Mouse (Mus musculus) liver, postnatal 0 days (tissue): ENCODE data around the gene Evi5l.

Experiments used
- CTCF ChIP-seq: sonication (generic); IDR thresholded peaks from 2 replicates; pipeline ENCODE4 v1.5.1; 2016; ENCODE audit warnings: antibody characterized with exemption, low read depth
- EP300 ChIP-seq: IDR thresholded peaks from 2 replicates; pipeline ENCODE4 v1.6.1; 2016; ENCODE audit warnings: antibody characterized with exemption, low read depth, mild to moderate bottlenecking

DNA sequence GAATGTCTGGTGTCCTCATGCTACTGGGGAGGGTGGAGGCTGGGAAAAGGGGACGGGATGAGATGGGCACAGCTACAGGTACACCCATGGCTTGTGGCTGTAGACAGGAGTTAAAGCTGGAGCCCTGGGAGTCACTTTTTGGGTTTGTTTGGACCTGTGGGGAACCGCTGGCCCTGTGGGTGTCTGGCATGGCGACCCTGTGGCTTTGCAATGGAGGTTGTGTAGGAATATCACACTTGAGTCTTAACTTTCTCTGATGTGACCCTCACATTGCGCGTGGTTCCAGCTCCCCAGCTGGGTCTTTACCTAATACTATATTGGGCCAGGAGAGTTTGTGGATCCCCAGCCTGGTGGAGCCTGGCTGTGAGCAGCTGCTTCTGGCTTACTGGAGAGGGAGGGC is 78.7 kb downstream of the Evi5l start:
- TF ChIP-seq CTCF (no peak), EP300 (no peak)
